Mouse (Mus musculus): ENCODE data around the gene Narfl. TPM values are rescaled to one million over a fixed set of nuclear protein-coding genes. Genes with fewer than 3 reads are reported as not detected.

The Narfl gene
- polyA plus RNA-seq, 1 experiment from 2014 or later = 26.8 TPM

GRCm38 (mm10) chr17:25810890-25811289, 37.3 kb downstream of the Narfl start:
- 72% methylated on average over 4 of the region's 4 CpGs for WGBS
- Histone ChIP-seq H3K27me3 (ENCODE audit: low read depth, poor library complexity, severe bottlenecking) (peaks cover 83% of the 10 kb centered on the region), H3K36me3 (no peaks in the 10 kb centered on the region), H3K27ac (no peak overlapping the region), H3K9me3 (replicated peaks) (no peaks in the 10 kb centered on the region), H3K4me3 (no peak overlapping the region), H3K4me1 (peaks cover 26% of the 10 kb centered on the region)
- DNase-seq (ENCODE audit: low spot score) = no peak

- Histone ChIP-seq H3K27me3 (ENCODE audit: low read depth, poor library complexity, severe bottlenecking) (peaks cover 93% of the 10 kb centered on the region), H3K4me1 (peaks cover 23% of the 10 kb centered on the region), H3K36me3 (no peaks in the 10 kb centered on the region), H3K4me3 (no peak overlapping the region), H3K9me3 (replicated peaks) (no peaks in the 10 kb centered on the region), H3K27ac (no peak overlapping the region)
- WGBS = under 1% methylated on average over 20 of the region's 20 CpGs
- peak; percentile 97 for DNase-seq (ENCODE audit: low spot score)
Measured at GRCm38 (mm10) chr17:25813471-25813870, 39.9 kb downstream of the Narfl start.

- no peak for DNase-seq (ENCODE audit: low spot score)
- 83% methylated on average over 11 of the region's 11 CpGs for WGBS
- Histone ChIP-seq H3K9me3 (replicated peaks) (no peaks in the 10 kb centered on the region), H3K27ac (no peak overlapping the region), H3K36me3 (no peaks in the 10 kb centered on the region), H3K27me3 (ENCODE audit: low read depth, poor library complexity, severe bottlenecking) (peaks cover 92% of the 10 kb centered on the region), H3K4me1 (peaks cover 16% of the 10 kb centered on the region), H3K4me3 (no peak overlapping the region)
Measured at GRCm38 (mm10) chr17:25817662-25818061, 44.1 kb downstream of the Narfl start.

- Histone ChIP-seq H3K27me3 (ENCODE audit: low read depth, poor library complexity, severe bottlenecking) (peaks cover 81% of the 10 kb centered on the region), H3K36me3 (no peaks in the 10 kb centered on the region), H3K4me3 (peak overlapping the region; percentile 32), H3K27ac (0 out of 2 replicates have a peak overlapping the region, but pooled peaks have one; percentile 19), H3K4me1 (peaks cover 20% of the 10 kb centered on the region), H3K9me3 (replicated peaks) (no peaks in the 10 kb centered on the region)
- WGBS = 6% methylated on average over 46 of the region's 46 CpGs
- no peak for DNase-seq (ENCODE audit: low spot score)
Measured at GRCm38 (mm10) chr17:25818851-25819780, 45.5 kb downstream of the Narfl start.

GRCm38 (mm10) chr17:25823452-25823851, 49.9 kb downstream of the Narfl start, which contains the start of gene Wdr24:
Wdr24 (plus strand) TSS chr17:25823627.
- peaks cover 60% of the 10 kb centered on the region for H3K4me1 ChIP-seq

GRCm38 (mm10) chr17:25824362-25825142, 51.0 kb downstream of the Narfl start:
- Histone ChIP-seq H3K36me3 (peaks cover 34% of the 10 kb centered on the region), H3K4me1 (peaks cover 65% of the 10 kb centered on the region), H3K27ac (no peak overlapping the region), H3K4me3 (peak overlapping the region; percentile 74), H3K9me3 (replicated peaks) (no peaks in the 10 kb centered on the region), H3K27me3 (ENCODE audit: low read depth, poor library complexity, severe bottlenecking) (peaks cover 31% of the 10 kb centered on the region)
- WGBS = 74% methylated on average over 17 of the region's 17 CpGs
- no peak for DNase-seq (ENCODE audit: low spot score)

More at GRCm38 (mm10) chr17:25823452-25823851, 49.9 kb downstream of the Narfl start, which contains the start of gene Wdr24:
- Histone ChIP-seq H3K4me3 (peak within 1 kb of the TSS; percentile 74), H3K27ac (peak within 1 kb of the TSS; percentile 83), H3K9me3 (replicated peaks) (no peaks in the 10 kb centered on the region), H3K36me3 (peaks cover 31% of the 10 kb centered on the region), H3K27me3 (ENCODE audit: low read depth, poor library complexity, severe bottlenecking) (peaks cover 42% of the 10 kb centered on the region)
- peak; percentile 79 for DNase-seq (ENCODE audit: low spot score)
- WGBS = under 1% methylated on average over 18 of the region's 18 CpGs

- Histone ChIP-seq H3K27ac (no peak overlapping the region), H3K4me1 (peaks cover 67% of the 10 kb centered on the region), H3K27me3 (ENCODE audit: low read depth, poor library complexity, severe bottlenecking) (peaks cover 23% of the 10 kb centered on the region), H3K9me3 (replicated peaks) (no peaks in the 10 kb centered on the region), H3K4me3 (peak overlapping the region; percentile 74), H3K36me3 (peaks cover 42% of the 10 kb centered on the region)
- 91% methylated on average over 6 of the region's 6 CpGs for WGBS
- no peak for DNase-seq (ENCODE audit: low spot score)
Measured at GRCm38 (mm10) chr17:25825311-25825710, 51.7 kb downstream of the Narfl start.

- H3K36me3 ChIP-seq = peaks cover 49% of the 10 kb centered on the region
- peaks cover 75% of the 10 kb centered on the region for H3K4me1 ChIP-seq
- DNase-seq (ENCODE audit: low spot score) = no peak
- H3K27ac ChIP-seq = no peak overlapping the region
- H3K9me3 ChIP-seq (replicated peaks) = no peaks in the 10 kb centered on the region
- WGBS = 96% methylated on average over 27 of the region's 27 CpGs
- no peak overlapping the region; the same call in 1 of the 2 replicates for H3K4me3 ChIP-seq
- H3K27me3 ChIP-seq (ENCODE audit: low read depth, poor library complexity, severe bottlenecking) = peaks cover 15% of the 10 kb centered on the region
Measured at GRCm38 (mm10) chr17:25825984-25826570, 52.5 kb downstream of the Narfl start.

GRCm38 (mm10) chr17:25827011-25827410, 53.4 kb downstream of the Narfl start:
- 95% methylated on average over 13 of the region's 13 CpGs for WGBS
- Histone ChIP-seq H3K27me3 (ENCODE audit: low read depth, poor library complexity, severe bottlenecking) (peaks cover 6% of the 10 kb centered on the region; the same call in 1 of the 2 replicates), H3K9me3 (replicated peaks) (no peaks in the 10 kb centered on the region), H3K4me1 (peaks cover 84% of the 10 kb centered on the region), H3K36me3 (peaks cover 59% of the 10 kb centered on the region), H3K27ac (no peak overlapping the region), H3K4me3 (peak overlapping the region; percentile 9; the same call in 1 of the 2 replicates)
- DNase-seq (ENCODE audit: low spot score) = no peak

GRCm38 (mm10) chr17:25827546-25828222, 54.1 kb downstream of the Narfl start:
- no peak for DNase-seq (ENCODE audit: low spot score)
- peaks cover 60% of the 10 kb centered on the region for H3K36me3 ChIP-seq
- peaks cover 88% of the 10 kb centered on the region for H3K4me1 ChIP-seq
- 0 out of 2 replicates have a peak overlapping the region, but pooled peaks have one; percentile 93 for H3K27ac ChIP-seq
- WGBS = 94% methylated on average over 22 of the region's 22 CpGs
- H3K9me3 ChIP-seq (replicated peaks) = no peaks in the 10 kb centered on the region
- H3K27me3 ChIP-seq (ENCODE audit: low read depth, poor library complexity, severe bottlenecking) = 0 out of 2 replicates have a peak, but pooled peaks cover under 1% of the 10 kb centered on the region
- H3K4me3 ChIP-seq = peak overlapping the region; percentile 77

GRCm38 (mm10) chr17:25828223-25828594, 54.6 kb downstream of the Narfl start:
- WGBS = 82% methylated on average over 8 of the region's 8 CpGs
- Histone ChIP-seq H3K4me3 (peak overlapping the region; percentile 77), H3K27me3 (ENCODE audit: low read depth, poor library complexity, severe bottlenecking) (no peaks in the 10 kb centered on the region), H3K9me3 (replicated peaks) (no peaks in the 10 kb centered on the region), H3K27ac (peak overlapping the region; percentile 93), H3K4me1 (peaks cover 86% of the 10 kb centered on the region), H3K36me3 (peaks cover 60% of the 10 kb centered on the region)
- no peak for DNase-seq (ENCODE audit: low spot score)

Measured in limb, embryonic 10.5 days (tissue).